Mouse (Mus musculus) ES-E14 (cell line): ENCODE results near the gene Afg3l1. TPM values are rescaled to one million over a fixed set of nuclear protein-coding genes. Genes with fewer than 3 reads are reported as not detected.

Experiments used
- DNase-seq: peaks from one replicate; pipeline ENCODE4 v3.0.0-alpha.2; 2013; ENCODE audit warnings: low read depth, low spot score
- H3K27ac ChIP-seq: 2 replicates; pipeline ENCODE4 v1.5.1; 2012; ENCODE audit warnings: low read depth, mild to moderate bottlenecking, low read length, moderate library complexity, mixed read lengths; ENCODE audit not compliant: poor library complexity, insufficient read depth, severe bottlenecking
- H3K36me3 ChIP-seq: 2 replicates; pipeline ENCODE4 v1.6.1; 2012; ENCODE audit warnings: mild to moderate bottlenecking, low read length, moderate library complexity, mixed read lengths; ENCODE audit not compliant: control insufficient read depth, poor library complexity, insufficient read depth, severe bottlenecking
- H3K4me1 ChIP-seq, 2 experiments: fragments of 150-350 bp in 1 of 2; sonication (generic) in 1 of 2; 2 replicates each; pipeline ENCODE4 v1.6.1; 2012; ENCODE audit warnings: low read length in 2 of 2, mild to moderate bottlenecking in 1 of 2, mixed read lengths in 1 of 2; ENCODE audit not compliant: control insufficient read depth in 2 of 2, insufficient read depth in 2 of 2, poor library complexity in 1 of 2
- H3K4me3 ChIP-seq, 2 experiments: fragments of 150-350 bp in 1 of 2; sonication (generic) in 1 of 2; 2 replicates each; pipeline ENCODE4 v1.5.1; 2012; ENCODE audit warnings: low read length in 2 of 2, low read depth in 1 of 2, mild to moderate bottlenecking in 1 of 2, mixed read lengths in 1 of 2; ENCODE audit not compliant: insufficient read depth in 1 of 2, poor library complexity in 1 of 2, severe bottlenecking in 1 of 2
- H3K9ac ChIP-seq: 2 replicates; pipeline ENCODE4 v1.6.1; 2012; ENCODE audit warnings: low read depth, mild to moderate bottlenecking, low read length, mixed read lengths; ENCODE audit not compliant: poor library complexity, insufficient read depth, severe bottlenecking
- H3K9me3 ChIP-seq: fragments of 150-350 bp; sonication (generic); 2 replicates; pipeline ENCODE4 v1.6.1; 2012; ENCODE audit warnings: low read depth, mild to moderate bottlenecking, low read length; ENCODE audit not compliant: control insufficient read depth, insufficient read depth
- CHD2 ChIP-seq: IDR thresholded peaks from 2 replicates; pipeline ENCODE4 v1.6.1; 2014; ENCODE audit warnings: mild to moderate bottlenecking, low read depth, low read length, inconsistent platforms
- HCFC1 ChIP-seq: IDR thresholded peaks from 2 replicates; pipeline ENCODE4 v1.6.1; 2012; ENCODE audit warnings: low read length, inconsistent platforms, borderline replicate concordance; ENCODE audit not compliant: insufficient read depth
- MAFK ChIP-seq: IDR thresholded peaks from 2 replicates; pipeline ENCODE4 v1.6.1; 2014; ENCODE audit warnings: mild to moderate bottlenecking, low read depth, low read length, inconsistent platforms; ENCODE audit not compliant: insufficient read depth
- ZC3H11A ChIP-seq: IDR thresholded peaks from 2 replicates; pipeline ENCODE4 v1.6.1; 2012; ENCODE audit warnings: low read depth, mild to moderate bottlenecking, inconsistent platforms, low read length, borderline replicate concordance
- ZNF384 ChIP-seq: IDR thresholded peaks from 2 replicates; pipeline ENCODE4 v1.6.1; 2012; ENCODE audit warnings: low read depth, low read length, inconsistent platforms
- in situ Hi-C, 2 experiments: fragments of 600-800 bp; cut with MboI; formaldehyde crosslinking; loops; one replicate each; pipeline ENCODE4 v1.15.1; 2025; ENCODE audit warnings: low sequenced_read_pairs in 2 of 2, inconsistent platforms in 1 of 2; ENCODE audit not compliant: unreplicated experiment in 2 of 2
- total RNA-seq: library from RNA; depleted of rRNA; stranded (reverse); fragments of 300-350 nt; gene quantifications from 2 replicates; pipeline ENCODE4 v1.2.3, GENCODE M21; 2012

Gene Afg3l1
- total RNA-seq, 1 experiment: 80.0 TPM

DNA sequence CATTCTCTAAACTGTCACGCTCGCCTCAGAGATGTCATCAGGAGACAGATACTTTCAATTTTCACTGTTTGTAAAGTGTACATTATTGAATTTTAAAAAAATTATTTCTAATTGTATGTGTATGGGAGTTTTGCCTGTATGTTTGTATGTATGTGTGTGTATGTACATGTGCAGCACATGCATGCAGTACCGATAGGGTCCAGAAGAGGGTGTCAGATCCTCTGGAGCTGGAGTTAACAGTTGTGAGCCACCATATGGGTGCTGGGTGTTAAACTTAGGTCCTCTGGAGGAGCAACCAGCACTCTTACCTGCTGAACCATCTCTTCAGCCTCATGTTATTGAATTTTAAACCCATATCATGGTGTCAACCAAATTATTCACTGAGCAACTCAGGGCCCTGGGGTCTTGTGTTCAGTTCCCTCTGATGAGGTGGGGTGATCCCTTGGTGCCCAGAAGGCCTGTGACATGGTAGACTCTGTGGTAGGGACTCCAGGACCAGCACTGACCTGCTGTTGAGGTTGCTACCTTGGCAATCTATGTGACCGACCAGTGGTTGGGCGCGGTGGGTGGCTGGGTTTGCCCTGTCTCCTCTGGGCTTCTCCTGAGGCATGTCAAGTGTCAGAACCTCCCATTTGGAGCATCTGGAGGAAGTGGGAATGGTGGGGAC is 26.2 kb downstream of the Afg3l1 start:
- Histone ChIP-seq H3K4me3 (no peak overlapping the region), H3K9ac (no peak overlapping the region), H3K4me1 (0 out of 4 replicates have a peak, but pooled peaks cover 0 to 2% of the 10 kb centered on the region in 2 experiments), H3K27ac (no peak overlapping the region), H3K36me3 (peaks cover 39% of the 10 kb centered on the region), H3K9me3 (no peaks in the 10 kb centered on the region)
- in situ Hi-C loops: no loop called here
- TF ChIP-seq ZC3H11A (no peak), CHD2 (no peak), MAFK (no peak), HCFC1 (no peak), ZNF384 (no peak)
- no peak for DNase-seq

DNA sequence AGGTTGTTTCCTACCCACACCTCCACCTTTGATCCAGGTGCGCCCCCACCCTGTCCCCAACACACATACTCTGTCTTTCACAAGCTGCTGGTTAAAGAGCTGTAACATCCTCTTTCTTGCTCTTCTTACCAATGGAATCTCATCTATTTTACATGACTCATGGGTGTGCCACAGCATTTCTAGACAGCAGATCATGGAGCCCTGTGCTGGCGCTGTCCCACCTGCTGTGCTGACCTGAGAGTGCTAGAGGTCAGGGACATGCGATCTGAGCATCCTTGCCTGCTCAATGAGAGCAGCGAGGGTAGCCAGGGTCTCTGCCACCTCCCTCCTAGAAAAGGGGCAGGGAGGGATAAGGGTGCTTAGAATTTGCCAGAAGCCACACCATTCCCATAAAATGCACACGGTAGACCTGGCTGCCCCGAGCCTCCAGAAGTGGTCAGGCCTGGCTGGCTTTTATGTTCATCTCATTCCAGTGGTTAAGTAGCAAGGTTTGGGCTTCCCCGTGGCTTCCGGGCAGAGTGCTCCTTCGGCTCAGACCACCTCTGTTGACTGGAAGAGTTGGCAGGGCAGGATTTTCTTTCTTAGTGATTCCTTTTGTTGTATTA is 27.0 kb downstream of the Afg3l1 start:
- H3K36me3 ChIP-seq: peaks cover 36% of the 10 kb centered on the region
- no peak overlapping the region for H3K27ac ChIP-seq
- H3K4me3 ChIP-seq: no peak overlapping the region
- in situ Hi-C loops: no loop called here
- no peak for DNase-seq
- no peaks in the 10 kb centered on the region for H3K9me3 ChIP-seq
- no peak overlapping the region for H3K9ac ChIP-seq
- 0 out of 4 replicates have a peak, but pooled peaks cover 0 to 2% of the 10 kb centered on the region in 2 experiments for H3K4me1 ChIP-seq
- TF ChIP-seq ZC3H11A: no peak
- TF ChIP-seq HCFC1: no peak
- TF ChIP-seq ZNF384: no peak
- no peak for TF ChIP-seq MAFK
- no peak for TF ChIP-seq CHD2

DNA sequence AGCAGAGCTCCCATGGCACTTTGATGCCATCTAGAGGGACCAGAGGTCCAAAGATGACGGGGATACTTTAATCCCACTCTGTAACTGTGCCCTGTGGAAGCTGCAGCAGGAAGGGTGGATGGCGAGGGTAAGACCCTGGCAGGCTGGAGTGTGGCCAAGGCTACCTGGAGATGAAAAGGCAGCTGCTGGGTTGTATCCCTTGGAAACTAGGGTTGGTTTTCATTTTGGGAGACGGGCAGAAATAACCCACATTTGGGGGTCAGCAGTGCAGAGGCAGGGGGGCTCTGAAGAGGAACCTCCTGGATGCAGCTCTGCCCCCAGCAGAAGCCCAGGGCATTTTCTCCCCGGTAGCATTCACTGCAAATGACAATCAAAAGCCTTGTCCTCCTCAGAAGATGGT is 27.6 kb downstream of the Afg3l1 start:
- TF ChIP-seq HCFC1: no peak
- TF ChIP-seq CHD2: no peak
- no peak for TF ChIP-seq ZC3H11A
- no peak for TF ChIP-seq MAFK
- TF ChIP-seq ZNF384: no peak
- Histone ChIP-seq H3K9ac (no peak overlapping the region), H3K4me3 (no peak overlapping the region), H3K4me1 (0 out of 4 replicates have a peak, but pooled peaks cover 0 to 2% of the 10 kb centered on the region in 2 experiments), H3K36me3 (peaks cover 36% of the 10 kb centered on the region), H3K27ac (no peak overlapping the region), H3K9me3 (no peaks in the 10 kb centered on the region)
- DNase-seq: no peak
- in situ Hi-C loops: no loop called here

DNA sequence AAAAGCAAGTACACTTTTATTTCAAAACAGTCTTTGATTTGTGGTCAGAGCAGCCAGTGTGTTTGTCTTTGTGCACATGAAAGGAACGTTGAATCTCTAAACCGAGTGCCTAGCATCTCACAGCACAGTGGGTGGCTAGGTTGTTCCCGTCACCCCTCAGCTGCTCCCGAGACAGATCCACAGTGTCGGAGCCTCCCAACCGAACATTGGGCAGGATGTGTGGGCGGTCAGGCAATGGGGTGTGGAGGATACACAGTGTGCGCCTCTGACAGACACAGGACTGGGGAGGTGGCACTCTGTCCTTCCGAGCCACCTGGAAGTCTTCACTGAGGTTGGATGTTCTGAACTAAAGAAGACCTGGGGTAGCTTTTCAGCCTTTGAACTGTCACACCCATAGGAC is 28.0 kb downstream of the Afg3l1 start:
- H3K4me3 ChIP-seq: no peak overlapping the region
- in situ Hi-C loops: no loop called here
- H3K27ac ChIP-seq: no peak overlapping the region
- TF ChIP-seq MAFK (no peak), ZC3H11A (no peak), ZNF384 (no peak), HCFC1 (no peak), CHD2 (no peak)
- H3K9me3 ChIP-seq: no peaks in the 10 kb centered on the region
- H3K9ac ChIP-seq: no peak overlapping the region
- peaks cover 36% of the 10 kb centered on the region for H3K36me3 ChIP-seq
- no peak for DNase-seq
- H3K4me1 ChIP-seq: 0 out of 4 replicates have a peak, but pooled peaks cover 0 to 2% of the 10 kb centered on the region in 2 experiments

DNA sequence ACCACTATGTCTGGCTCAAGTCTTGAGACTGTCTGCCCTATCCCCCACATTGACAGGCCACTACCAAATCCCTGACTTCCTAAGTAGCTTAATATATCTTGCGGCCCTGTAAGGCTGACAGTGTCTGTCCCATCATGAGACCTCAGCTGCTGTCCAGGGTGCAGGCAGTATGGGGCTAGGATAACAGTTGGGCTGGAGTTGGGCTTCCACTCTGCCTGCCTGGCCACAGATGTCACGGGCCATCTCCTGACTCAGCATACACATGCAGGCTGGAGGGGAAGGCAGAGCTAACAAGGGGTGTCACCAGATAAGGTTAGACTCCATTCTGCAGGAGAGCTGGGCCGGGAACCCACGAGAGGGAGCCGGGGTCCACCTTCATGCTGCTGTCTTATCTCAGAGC is 29.4 kb downstream of the Afg3l1 start:
- peaks cover 24% of the 10 kb centered on the region; the same call in 1 of the 2 replicates for H3K36me3 ChIP-seq
- no peak overlapping the region for H3K4me3 ChIP-seq
- in situ Hi-C loops: no loop called here
- no peaks in the 10 kb centered on the region for H3K9me3 ChIP-seq
- TF ChIP-seq CHD2 (no peak), MAFK (no peak), ZNF384 (no peak), ZC3H11A (no peak), HCFC1 (no peak)
- no peak overlapping the region for H3K27ac ChIP-seq
- H3K4me1 ChIP-seq: 0 out of 4 replicates have a peak, but pooled peaks cover 0 to 2% of the 10 kb centered on the region in 2 experiments
- H3K9ac ChIP-seq: no peak overlapping the region
- DNase-seq: no peak
